Mouse (Mus musculus) lung, adult 18-20 months (tissue): Measurements from ENCODE around the gene Gm10322.

Experiments
- DNase-seq, 2 experiments: peaks; one replicate each; pipeline ENCODE4 v3.0.0; 2022; ENCODE audit warnings: mixed read lengths in 2 of 2

Gm10322 gene

GRCm38 (mm10) chr10:59602891-59603290, 13.0 kb upstream of the Gm10322 start:
- no peak for DNase-seq

GRCm38 (mm10) chr10:59603843-59604242, 12.0 kb upstream of the Gm10322 start:
- DNase-seq: peak; percentile 43 to 49

- DNase-seq: no peak
Observed at GRCm38 (mm10) chr10:59604879-59605464, 10.9 kb upstream of the Gm10322 start.

GRCm38 (mm10) chr10:59613276-59613675, 2.6 kb upstream of the Gm10322 start:
- DNase-seq: no peak

- DNase-seq: no peak
Observed at GRCm38 (mm10) chr10:59614141-59614540, 1.7 kb upstream of the Gm10322 start.

- DNase-seq: no peak
Observed at GRCm38 (mm10) chr10:59615411-59615810, 452 bp upstream of the Gm10322 start.

GRCm38 (mm10) chr10:59616522-59616921, 659 bp downstream of the Gm10322 start, which contains the start of gene Mcu:
Gene Mcu, minus strand, starts transcription at chr10:59616692.
- peak; percentile 96 to 97 for DNase-seq

- no peak for DNase-seq
Observed at GRCm38 (mm10) chr10:59617776-59618175, 1.9 kb downstream of the Gm10322 start.

- DNase-seq: no peak
Observed at GRCm38 (mm10) chr10:59621355-59621754, 5.5 kb downstream of the Gm10322 start.

GRCm38 (mm10) chr10:59623496-59623895, 7.6 kb downstream of the Gm10322 start:
- no peak for DNase-seq

GRCm38 (mm10) chr10:59628641-59629505, 13.0 kb downstream of the Gm10322 start:
- DNase-seq: no peak

GRCm38 (mm10) chr10:59629506-59629782, 13.6 kb downstream of the Gm10322 start:
- DNase-seq: no peak

GRCm38 (mm10) chr10:59636048-59636447, 20.2 kb downstream of the Gm10322 start:
- no peak for DNase-seq

- DNase-seq: no peak
Observed at GRCm38 (mm10) chr10:59636751-59637533, 21.1 kb downstream of the Gm10322 start.

- DNase-seq: no peak
Observed at GRCm38 (mm10) chr10:59637596-59638124, 21.8 kb downstream of the Gm10322 start.

- no peak for DNase-seq
Observed at GRCm38 (mm10) chr10:59638576-59638975, 22.7 kb downstream of the Gm10322 start.

GRCm38 (mm10) chr10:59642659-59643377, 27.0 kb downstream of the Gm10322 start:
- peak in 1 of 2 experiments; percentile 42 for DNase-seq

- DNase-seq: no peak
Observed at GRCm38 (mm10) chr10:59643645-59644044, 27.8 kb downstream of the Gm10322 start.

GRCm38 (mm10) chr10:59644710-59645109, 28.8 kb downstream of the Gm10322 start:
- DNase-seq: no peak

GRCm38 (mm10) chr10:59645153-59645552, 29.3 kb downstream of the Gm10322 start:
- DNase-seq: no peak

GRCm38 (mm10) chr10:59646821-59647378, 31.0 kb downstream of the Gm10322 start:
- DNase-seq: no peak

GRCm38 (mm10) chr10:59656799-59657198, 40.9 kb downstream of the Gm10322 start:
- DNase-seq: no peak
